Mouse (Mus musculus): Measurements from ENCODE around the gene Abca17.

Abca17 gene

GRCm38 (mm10) chr17:24344672-24345071, 6.2 kb downstream of the Abca17 start:
- DNase-seq (ENCODE audit: low read depth), result no peak

- no peak for DNase-seq (ENCODE audit: low read depth)
Observed at GRCm38 (mm10) chr17:24327656-24328055, 23.2 kb downstream of the Abca17 start.

- no peak for DNase-seq (ENCODE audit: low read depth)
Observed at GRCm38 (mm10) chr17:24325051-24325450, 25.8 kb downstream of the Abca17 start.

GRCm38 (mm10) chr17:24320826-24321225, 30.0 kb downstream of the Abca17 start:
- no peak for DNase-seq (ENCODE audit: low read depth)

GRCm38 (mm10) chr17:24307500-24307899, 43.4 kb downstream of the Abca17 start:
- DNase-seq (ENCODE audit: low read depth), result peak; percentile 29

GRCm38 (mm10) chr17:24300651-24301050, 50.2 kb downstream of the Abca17 start:
- DNase-seq (ENCODE audit: low read depth), result no peak

GRCm38 (mm10) chr17:24289338-24289737, 61.5 kb downstream of the Abca17 start:
- no peak for DNase-seq (ENCODE audit: low read depth)

- DNase-seq (ENCODE audit: low read depth), result no peak
Observed at GRCm38 (mm10) chr17:24288477-24288876, 62.4 kb downstream of the Abca17 start.

- peak; percentile 9 for DNase-seq (ENCODE audit: low read depth)
Observed at GRCm38 (mm10) chr17:24285680-24286079, 65.2 kb downstream of the Abca17 start.

GRCm38 (mm10) chr17:24283266-24283818, 67.5 kb downstream of the Abca17 start:
- no peak for DNase-seq (ENCODE audit: low read depth)

GRCm38 (mm10) chr17:24282637-24283036, 68.2 kb downstream of the Abca17 start:
- DNase-seq (ENCODE audit: low read depth), result peak; percentile 9

- DNase-seq (ENCODE audit: low read depth), result no peak
Observed at GRCm38 (mm10) chr17:24279907-24280306, 71.0 kb downstream of the Abca17 start.

- DNase-seq (ENCODE audit: low read depth), result no peak
Observed at GRCm38 (mm10) chr17:24267133-24267532, 83.7 kb downstream of the Abca17 start.

- no peak for DNase-seq (ENCODE audit: low read depth)
Observed at GRCm38 (mm10) chr17:24264766-24265165, 86.1 kb downstream of the Abca17 start.

- DNase-seq (ENCODE audit: low read depth), result no peak
Observed at GRCm38 (mm10) chr17:24260516-24260915, 90.4 kb downstream of the Abca17 start.

- no peak for DNase-seq (ENCODE audit: low read depth)
Observed at GRCm38 (mm10) chr17:24259702-24260101, 91.2 kb downstream of the Abca17 start.

- DNase-seq (ENCODE audit: low read depth), result no peak
Observed at GRCm38 (mm10) chr17:24258981-24259380, 91.9 kb downstream of the Abca17 start.

GRCm38 (mm10) chr17:24252329-24252728, 98.5 kb downstream of the Abca17 start:
- DNase-seq (ENCODE audit: low read depth), result no peak

- peak; percentile 94 for DNase-seq (ENCODE audit: low read depth)
Observed at GRCm38 (mm10) chr17:24251320-24252069, 99.4 kb downstream of the Abca17 start, which contains the start of gene Ccnf. Gene Ccnf (minus strand): TSS chr17:24251484.

- peak; percentile 9 for DNase-seq (ENCODE audit: low read depth)
Observed at GRCm38 (mm10) chr17:24250988-24251319, 99.9 kb downstream of the Abca17 start.

- DNase-seq (ENCODE audit: low read depth), result no peak
Observed at GRCm38 (mm10) chr17:24248641-24249040, 102.2 kb downstream of the Abca17 start.

- DNase-seq (ENCODE audit: low read depth), result no peak
Observed at GRCm38 (mm10) chr17:24244061-24244460, 106.8 kb downstream of the Abca17 start.

- peak; percentile 35 for DNase-seq (ENCODE audit: low read depth)
Observed at GRCm38 (mm10) chr17:24243311-24243969, 107.4 kb downstream of the Abca17 start.
